Comparison of ENCODE assay signal across 9 mouse cellular contexts in genomic region chr13:47855422-47856108, GRCm38 (mm10).
A peak's percentile ranks its signal among the peaks of the same experiment; 100 is the strongest.
DNase-seq lines count a peak whose midpoint lies in the region; ATAC-seq lines count a peak whose summit lies in the region.
"Had no signal": no experiment of that assay in that cellular context is flagged by ENCODE, and none has a peak within 500 bp of the region (broad histone marks: within the 10 kb centered on the region; RNA-seq: fewer than 3 reads in every experiment).

No protein-coding gene starts in this region.

- H3K36me3 ChIP-seq in heart, embryonic 14.5 days (ENCODE audit: control insufficient read depth, insufficient read depth, low read length) = no peaks in the 10 kb centered on the region
- no peaks in the 10 kb centered on the region for H3K36me3 ChIP-seq in forebrain, embryonic 16.5 days (ENCODE audit: control insufficient read depth, insufficient read depth)
- no peaks in the 10 kb centered on the region for H3K36me3 ChIP-seq in midbrain, embryonic 13.5 days

- WGBS in heart, embryonic 14.5 days = 4% methylated on average over 22 of the region's 22 CpGs
- 6% methylated on average over 22 of the region's 22 CpGs for WGBS in forebrain, embryonic 16.5 days
- WGBS in midbrain, embryonic 13.5 days = 3% methylated on average over 22 of the region's 22 CpGs

- no peak for DNase-seq in heart, postnatal 4 days
- DNase-seq in WW6 (ENCODE audit: low read depth, low spot score) (peak; percentile 55), adipocyte (ENCODE audit: low spot score) (no peak)
- DNase-seq in layer of hippocampus, adult 18-20 months (ENCODE audit: low spot score in 2 of 2) = no peak
- no peak for DNase-seq in left cerebral cortex, adult 11 months (ENCODE audit: low spot score)

- H3K4me3 ChIP-seq in heart, embryonic 14.5 days (ENCODE audit: control insufficient read depth in 1 of 2, insufficient read depth in 1 of 2, low read depth in 1 of 2, low read length in 2 of 2) = peak overlapping the region; percentile 11 to 16
- H3K4me3 ChIP-seq in forebrain, embryonic 16.5 days (replicated peaks; ENCODE audit: low read length) = peak overlapping the region; percentile 19; the same call in 1 of the 2 replicates
- no peak overlapping the region; the same call in 1 of the 2 replicates for H3K4me3 ChIP-seq in midbrain, embryonic 13.5 days (replicated peaks)

- H3K27ac ChIP-seq in heart, embryonic 14.5 days (replicated peaks in 1 of 2; ENCODE audit: control insufficient read depth in 1 of 2, insufficient read depth in 1 of 2, low read depth in 2 of 2, low read length in 2 of 2) = no peak overlapping the region
- no peak overlapping the region for H3K27ac ChIP-seq in forebrain, embryonic 16.5 days (ENCODE audit: low read length)
- H3K27ac ChIP-seq in midbrain, embryonic 13.5 days = peak overlapping the region; percentile 64

- no peak for ATAC-seq in heart, embryonic 14.5 days (ENCODE audit: insufficient number of reproducible peaks, insufficient read depth, low FRiP score, low read depth)
- ATAC-seq in forebrain, embryonic 16.5 days = no peak
- peak; percentile 70 for ATAC-seq in midbrain, embryonic 13.5 days
- ATAC-seq: CD4-positive, CD25-positive, alpha-beta regulatory T cell, adult 4 months had no signal

- H3K9ac ChIP-seq in heart, embryonic 14.5 days (ENCODE audit: low read length) = peak overlapping the region; percentile 54
- H3K9ac ChIP-seq in forebrain, embryonic 16.5 days (replicated peaks; ENCODE audit: low read depth, low read length) = no peak overlapping the region; the same call in none of the 2 replicates
- H3K9ac ChIP-seq in midbrain, embryonic 13.5 days (replicated peaks) = peak overlapping the region; percentile 50

- no peaks in the 10 kb centered on the region for H3K27me3 ChIP-seq in heart, embryonic 14.5 days (ENCODE audit: control insufficient read depth, insufficient read depth, low read length)
- H3K27me3 ChIP-seq in forebrain, embryonic 16.5 days (replicated peaks; ENCODE audit: control insufficient read depth, insufficient read depth, low read length) = peaks cover 2% of the 10 kb centered on the region; the same call in 1 of the 2 replicates
- no peaks in the 10 kb centered on the region for H3K27me3 ChIP-seq in midbrain, embryonic 13.5 days

- H3K4me1 ChIP-seq in heart, embryonic 14.5 days (ENCODE audit: control insufficient read depth in 2 of 2, insufficient read depth in 2 of 2, low read length in 2 of 2) = peaks cover 12 to 14% of the 10 kb centered on the region in 2 experiments
- peaks cover 15% of the 10 kb centered on the region for H3K4me1 ChIP-seq in forebrain, embryonic 16.5 days (replicated peaks; ENCODE audit: control insufficient read depth, insufficient read depth, low read length)
- peaks cover 23% of the 10 kb centered on the region for H3K4me1 ChIP-seq in midbrain, embryonic 13.5 days (replicated peaks)

- H3K4me2 ChIP-seq in heart, embryonic 14.5 days (ENCODE audit: low read length) = peak overlapping the region; percentile 55
- peak overlapping the region; percentile 44 for H3K4me2 ChIP-seq in forebrain, embryonic 16.5 days (ENCODE audit: low read length)
- H3K4me2 ChIP-seq in midbrain, embryonic 13.5 days (replicated peaks) = peak overlapping the region; percentile 39

- H3K9me3 ChIP-seq in heart, embryonic 14.5 days (ENCODE audit: control insufficient read depth, low read length) = no peaks in the 10 kb centered on the region
- H3K9me3 ChIP-seq in forebrain, embryonic 16.5 days (ENCODE audit: control insufficient read depth, low read length) = no peaks in the 10 kb centered on the region
- H3K9me3 ChIP-seq in midbrain, embryonic 13.5 days = no peaks in the 10 kb centered on the region
